Mouse (Mus musculus) midbrain, embryonic 15.5 days (tissue): ENCODE results near the gene Gm20425. TPM values are rescaled to one million over a fixed set of nuclear protein-coding genes. Genes with fewer than 3 reads are reported as not detected.
A peak's percentile ranks its signal among the peaks of the same experiment; 100 is the strongest.

Experiments
- ATAC-seq: fragments of 200-750 bp; cut with Nextera tagmentation; replicated peaks from 2 replicates; pipeline ENCODE4 v1.8.0; 2017; ENCODE audit warnings: moderate TSS enrichment
- H3K27ac ChIP-seq: fragments of 300-500 bp; sonication (generic); 2 replicates; pipeline ENCODE4 v1.5.1; 2015; ENCODE audit warnings: mild to moderate bottlenecking, inconsistent platforms
- H3K27me3 ChIP-seq: fragments of 300-500 bp; sonication (generic); replicated peaks from 2 replicates; pipeline ENCODE4 v1.6.1; 2015; ENCODE audit warnings: inconsistent platforms
- H3K36me3 ChIP-seq: fragments of 300-500 bp; sonication (generic); replicated peaks from 2 replicates; pipeline ENCODE4 v1.6.1; 2015; ENCODE audit warnings: inconsistent platforms
- H3K4me1 ChIP-seq: fragments of 300-500 bp; sonication (generic); 2 replicates; pipeline ENCODE4 v1.6.1; 2015; ENCODE audit warnings: inconsistent platforms
- H3K4me2 ChIP-seq: fragments of 300-500 bp; sonication (generic); 2 replicates; pipeline ENCODE4 v1.6.1; 2015; ENCODE audit warnings: inconsistent platforms, mild to moderate bottlenecking, moderate library complexity
- H3K4me3 ChIP-seq: fragments of 300-500 bp; sonication (generic); 2 replicates; pipeline ENCODE4 v1.5.1; 2015; ENCODE audit warnings: mild to moderate bottlenecking, inconsistent platforms
- H3K9ac ChIP-seq: fragments of 300-500 bp; sonication (generic); 2 replicates; pipeline ENCODE4 v1.6.1; 2015; ENCODE audit warnings: mild to moderate bottlenecking, inconsistent platforms
- H3K9me3 ChIP-seq: fragments of 300-500 bp; sonication (generic); 2 replicates; pipeline ENCODE4 v1.6.1; 2016; ENCODE audit warnings: inconsistent platforms
- whole genome bisulfite sequencing: fragments of 180-500 bp; shearing (Covaris S2); methylation state at CpG from one replicate; pipeline ENCODE4 v1.1.7; 2015; ENCODE audit warnings: mixed read lengths; 5-methylcytosine and 5-hydroxymethylcytosine counted together
- polyA plus RNA-seq: library from polyadenylated mRNA; unstranded; fragments of >200 nt; fragmentation: Nextera tagmentation; extraction: Ambion mirVana; gene quantifications from 2 replicates; pipeline ENCODE4 v1.2.1, GENCODE M21; 2015

The Gm20425 gene
- polyA plus RNA-seq, 1 experiment from 2014 or later = not detected

DNA sequence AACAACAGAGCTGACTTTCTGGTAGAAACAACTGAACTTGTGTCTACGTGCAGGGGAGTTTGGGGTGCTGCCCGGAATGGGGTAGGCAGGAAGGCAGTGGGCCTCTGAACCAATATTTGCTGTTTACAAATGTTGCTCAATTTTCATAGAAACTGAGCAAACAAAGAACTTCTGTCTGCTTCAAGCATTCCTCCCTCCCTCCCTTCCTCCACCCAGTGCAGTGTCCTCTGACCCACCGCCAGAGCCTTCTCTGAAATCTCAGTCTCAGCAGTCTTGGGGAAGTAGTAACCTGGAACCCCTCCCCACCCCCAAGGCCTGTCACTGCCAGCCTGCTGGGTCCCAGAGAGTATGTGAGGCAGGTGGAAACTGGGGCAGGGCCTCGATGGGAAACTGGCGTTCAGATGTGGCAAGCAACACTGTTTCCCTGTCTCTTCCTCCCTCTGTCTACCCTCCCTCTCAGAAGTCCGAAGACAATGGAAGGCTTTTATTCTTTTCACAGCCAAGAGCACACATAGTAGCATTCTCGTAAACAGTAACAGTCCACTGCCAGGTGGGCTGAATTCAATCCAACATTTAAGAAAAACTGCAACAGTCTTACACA is 4.6 kb upstream of the Gm20425 start:
- Histone ChIP-seq H3K4me3 (no peak overlapping the region), H3K36me3 (no peaks in the 10 kb centered on the region), H3K4me2 (no peak overlapping the region), H3K4me1 (peaks cover 8% of the 10 kb centered on the region; the same call in 1 of the 2 replicates), H3K27ac (no peak overlapping the region), H3K27me3 (no peaks in the 10 kb centered on the region), H3K9me3 (no peaks in the 10 kb centered on the region), H3K9ac (no peak overlapping the region)
- WGBS = 56% methylated on average over 7 of the region's 7 CpGs
- ATAC-seq = no peak

DNA sequence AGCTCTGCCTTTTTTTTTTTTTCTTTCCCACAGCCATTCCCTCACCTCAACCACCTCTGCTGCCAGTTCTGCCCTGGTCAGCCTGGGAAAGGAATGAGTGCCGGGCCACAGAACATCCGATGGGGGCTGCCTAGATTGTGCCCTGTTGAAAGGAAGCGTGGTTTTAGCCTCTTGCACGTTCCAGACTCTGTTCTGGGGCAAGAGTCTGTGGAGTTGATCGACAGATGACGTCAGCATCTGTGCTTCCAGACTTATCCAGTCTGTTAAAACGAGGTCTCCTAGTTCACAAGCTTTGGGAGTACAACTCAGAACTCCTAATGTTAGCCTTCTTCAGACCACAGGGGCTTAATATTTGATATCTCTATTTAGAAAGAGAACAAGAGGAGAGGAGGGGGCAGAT is 4.0 kb upstream of the Gm20425 start:
- H3K9me3 ChIP-seq = no peaks in the 10 kb centered on the region
- no peak for ATAC-seq
- 79% methylated on average over 7 of the region's 7 CpGs for whole genome bisulfite sequencing
- H3K9ac ChIP-seq = no peak overlapping the region
- no peak overlapping the region for H3K4me3 ChIP-seq
- H3K4me2 ChIP-seq = no peak overlapping the region
- peaks cover 8% of the 10 kb centered on the region; the same call in 1 of the 2 replicates for H3K4me1 ChIP-seq
- H3K27ac ChIP-seq = no peak overlapping the region
- H3K36me3 ChIP-seq = no peaks in the 10 kb centered on the region
- H3K27me3 ChIP-seq = no peaks in the 10 kb centered on the region

DNA sequence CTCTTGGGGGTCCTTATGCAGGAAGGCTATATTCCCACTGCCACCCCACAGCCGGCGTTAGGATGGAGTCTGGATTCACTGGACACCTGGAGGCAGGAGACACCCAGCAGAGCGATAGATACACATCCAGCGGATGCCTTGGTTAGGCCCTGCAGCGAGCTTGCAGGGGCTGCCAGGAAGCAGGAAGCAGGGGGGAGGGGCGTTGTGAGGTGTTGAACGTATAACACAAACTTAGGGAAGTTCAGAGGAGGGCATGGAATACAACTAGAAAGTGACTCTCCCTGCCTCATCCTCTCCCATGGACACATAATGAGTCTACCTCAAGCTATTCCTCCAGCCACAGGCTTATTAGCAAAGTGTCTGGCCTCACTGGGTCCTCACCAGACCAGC is 2.9 kb upstream of the Gm20425 start:
- Histone ChIP-seq H3K36me3 (no peaks in the 10 kb centered on the region), H3K9ac (no peak overlapping the region), H3K4me1 (peaks cover 8% of the 10 kb centered on the region; the same call in 1 of the 2 replicates), H3K4me2 (no peak overlapping the region), H3K4me3 (no peak overlapping the region), H3K27ac (no peak overlapping the region), H3K9me3 (no peaks in the 10 kb centered on the region), H3K27me3 (no peaks in the 10 kb centered on the region)
- WGBS = 75% methylated on average over 7 of the region's 7 CpGs
- ATAC-seq = no peak

DNA sequence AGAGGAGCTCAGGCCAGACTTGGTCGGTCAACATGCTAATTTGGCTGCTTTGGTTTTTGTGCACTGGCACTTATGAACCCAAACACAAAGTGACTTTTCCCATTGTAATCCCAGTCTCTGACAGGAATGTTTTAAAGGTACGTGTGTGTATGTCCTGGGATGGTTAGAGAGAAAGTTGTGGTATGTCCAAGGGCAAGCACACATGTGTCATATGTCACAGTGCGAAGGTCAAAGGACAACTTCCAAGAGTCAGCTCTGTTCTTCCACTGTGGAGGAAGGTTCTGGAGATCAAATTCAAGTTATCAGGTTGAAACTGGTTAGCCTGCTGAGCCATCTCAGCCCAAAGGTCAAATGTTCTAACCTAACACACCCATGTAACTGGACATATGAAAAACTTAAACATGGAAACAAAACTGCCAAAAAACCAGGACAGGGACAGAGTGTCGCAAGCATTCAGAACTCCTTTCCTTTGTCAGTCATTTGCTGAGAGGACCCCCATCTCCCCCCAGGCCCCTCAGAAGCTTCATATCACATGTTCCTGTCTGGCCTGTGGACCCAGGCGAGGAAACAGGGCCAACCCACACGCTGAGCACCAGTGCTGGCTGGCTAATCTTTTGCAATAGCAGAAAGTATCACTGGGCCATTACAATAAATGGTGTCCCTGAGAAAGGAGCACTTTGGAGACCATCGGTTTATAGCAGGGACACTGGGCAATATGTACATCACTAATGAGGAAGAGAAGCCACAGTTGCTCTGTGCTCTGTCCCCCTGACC is 2.3 kb upstream of the Gm20425 start:
- 87% methylated on average over 7 of the region's 7 CpGs for WGBS
- H3K27me3 ChIP-seq = no peaks in the 10 kb centered on the region
- H3K9me3 ChIP-seq = no peaks in the 10 kb centered on the region
- no peak for ATAC-seq
- no peak overlapping the region for H3K9ac ChIP-seq
- H3K36me3 ChIP-seq = no peaks in the 10 kb centered on the region
- peaks cover 8% of the 10 kb centered on the region; the same call in 1 of the 2 replicates for H3K4me1 ChIP-seq
- no peak overlapping the region for H3K4me2 ChIP-seq
- no peak overlapping the region for H3K27ac ChIP-seq
- H3K4me3 ChIP-seq = no peak overlapping the region

DNA sequence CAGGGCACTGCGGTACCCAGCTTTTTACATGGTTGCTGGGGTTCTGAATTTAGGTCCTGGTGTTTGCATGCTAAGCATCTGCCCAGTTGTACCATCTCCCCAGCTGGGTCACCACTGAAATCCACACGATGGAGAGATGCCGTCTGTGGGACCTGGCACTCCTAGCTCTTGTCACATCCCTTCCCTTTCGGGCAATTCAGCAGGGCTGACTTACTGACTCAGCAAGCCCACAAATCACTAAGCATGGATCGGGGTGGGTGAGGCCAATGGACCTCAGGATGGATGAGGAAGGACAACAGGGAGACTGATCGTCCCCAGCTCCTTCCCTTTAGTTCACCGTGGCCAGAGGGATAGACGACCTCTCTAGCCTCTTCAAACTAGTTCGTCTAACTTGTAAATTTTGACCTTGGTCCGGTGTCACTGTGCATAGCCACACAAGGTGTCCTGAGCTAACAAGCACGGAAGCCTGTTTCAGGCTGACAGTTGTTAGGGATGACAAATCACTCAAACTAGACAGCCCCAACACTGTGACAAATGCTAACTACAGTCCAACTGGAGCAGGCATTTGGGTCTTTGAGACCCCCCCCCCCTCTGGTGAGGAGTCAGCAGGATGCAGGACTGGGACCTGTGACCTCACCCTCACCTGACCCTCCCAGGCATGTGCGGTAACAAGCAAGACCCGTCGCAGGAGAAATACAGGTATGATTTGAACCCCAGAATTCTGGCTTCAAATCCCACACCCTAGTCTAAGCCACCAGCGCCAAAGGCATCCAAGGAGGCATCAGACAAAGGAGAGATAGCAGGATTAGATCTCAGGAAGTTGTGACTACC is 855 bp downstream of the Gm20425 start:
- Histone ChIP-seq H3K27ac (no peak overlapping the region), H3K27me3 (no peaks in the 10 kb centered on the region), H3K9me3 (no peaks in the 10 kb centered on the region), H3K4me3 (no peak overlapping the region), H3K9ac (no peak overlapping the region), H3K36me3 (no peaks in the 10 kb centered on the region), H3K4me2 (peak overlapping the region; percentile 38; the same call in 1 of the 2 replicates), H3K4me1 (peaks cover 8% of the 10 kb centered on the region; the same call in 1 of the 2 replicates)
- ATAC-seq = no peak
- 91% methylated on average over 15 of the region's 15 CpGs for WGBS

DNA sequence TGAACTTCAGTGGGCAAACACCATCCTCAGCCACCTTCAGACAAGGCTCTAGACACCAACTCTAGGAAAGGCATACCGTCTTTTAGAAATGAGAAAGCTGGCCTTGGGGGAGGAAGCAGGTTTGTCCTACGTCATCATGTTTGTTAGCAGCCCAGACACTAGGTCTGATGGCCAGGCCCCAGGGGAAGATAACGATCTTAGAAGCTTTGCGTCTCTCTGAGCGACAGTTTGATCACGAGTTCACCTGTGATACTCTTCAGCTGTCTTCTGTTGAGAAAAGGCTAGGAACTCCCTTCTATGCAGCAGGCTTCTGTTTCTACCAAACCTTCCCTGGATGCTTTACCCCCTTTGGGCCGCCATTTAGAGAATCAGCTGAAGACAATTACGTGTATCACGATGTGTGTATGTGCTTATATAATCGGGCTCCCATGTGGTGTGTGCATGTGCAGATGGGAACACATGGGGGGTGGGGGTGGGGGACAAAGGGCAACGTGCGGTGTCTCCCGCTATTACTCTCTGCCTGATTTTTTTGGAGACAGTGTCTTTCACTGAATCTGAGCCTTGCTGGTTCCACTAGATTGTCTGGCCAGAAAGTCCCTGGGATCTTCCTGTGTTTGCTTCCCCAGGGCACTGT is 1.6 kb downstream of the Gm20425 start:
- Histone ChIP-seq H3K4me3 (no peak overlapping the region), H3K27ac (no peak overlapping the region), H3K9me3 (no peaks in the 10 kb centered on the region), H3K36me3 (no peaks in the 10 kb centered on the region), H3K27me3 (no peaks in the 10 kb centered on the region), H3K4me1 (peaks cover 8% of the 10 kb centered on the region; the same call in 1 of the 2 replicates), H3K4me2 (no peak overlapping the region), H3K9ac (no peak overlapping the region)
- no peak for ATAC-seq
- 84% methylated on average over 13 of the region's 13 CpGs for WGBS

DNA sequence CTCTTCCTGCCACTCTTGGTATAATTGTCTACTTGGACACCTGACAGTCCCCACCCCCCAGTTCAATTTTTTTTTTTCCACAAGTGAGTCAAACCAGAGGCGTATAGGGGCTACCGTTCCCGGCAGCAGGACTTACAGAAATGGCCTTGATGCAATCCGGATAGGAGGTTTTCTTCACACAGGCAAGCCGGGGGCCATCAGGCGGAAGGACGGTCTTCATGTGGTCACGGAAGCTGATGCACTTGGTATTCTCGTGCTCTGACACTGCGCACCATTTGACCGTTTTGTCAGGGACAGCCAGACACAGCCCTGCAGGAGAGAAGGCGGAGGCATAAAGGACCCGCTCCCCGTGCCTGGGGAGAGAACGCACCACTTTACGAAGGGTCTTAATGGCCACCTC is 2.3 kb downstream of the Gm20425 start:
- Histone ChIP-seq H3K36me3 (no peaks in the 10 kb centered on the region), H3K27ac (no peak overlapping the region), H3K4me1 (peaks cover 8% of the 10 kb centered on the region; the same call in 1 of the 2 replicates), H3K27me3 (no peaks in the 10 kb centered on the region), H3K4me3 (no peak overlapping the region), H3K4me2 (no peak overlapping the region), H3K9ac (no peak overlapping the region), H3K9me3 (no peaks in the 10 kb centered on the region)
- ATAC-seq = no peak
- WGBS = 91% methylated on average over 16 of the region's 16 CpGs

DNA sequence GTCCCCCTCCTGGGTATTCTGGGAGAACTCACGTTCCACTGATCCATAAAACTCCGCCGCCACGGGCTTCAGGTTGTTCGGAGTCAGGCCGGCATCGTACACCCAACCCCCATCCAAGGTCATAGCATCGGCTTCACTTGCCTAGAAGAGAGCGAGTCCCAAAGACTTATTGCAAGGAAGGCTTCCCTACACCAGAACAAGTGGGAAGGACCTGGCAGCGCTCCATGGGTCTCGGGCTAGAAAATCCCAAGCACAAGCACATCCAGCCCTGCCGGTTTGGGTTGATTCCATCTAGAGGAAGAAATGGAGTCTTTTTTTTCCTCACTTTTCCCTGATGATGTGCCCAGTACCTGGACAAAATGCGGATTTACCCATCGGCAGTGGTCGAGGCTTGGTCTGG is 3.3 kb downstream of the Gm20425 start:
- Histone ChIP-seq H3K27me3 (no peaks in the 10 kb centered on the region), H3K4me1 (peaks cover 8% of the 10 kb centered on the region; the same call in 1 of the 2 replicates), H3K9me3 (no peaks in the 10 kb centered on the region), H3K27ac (no peak overlapping the region), H3K4me3 (no peak overlapping the region), H3K36me3 (no peaks in the 10 kb centered on the region), H3K4me2 (no peak overlapping the region), H3K9ac (no peak overlapping the region)
- no peak for ATAC-seq
- 93% methylated on average over 15 of the region's 15 CpGs for WGBS

DNA sequence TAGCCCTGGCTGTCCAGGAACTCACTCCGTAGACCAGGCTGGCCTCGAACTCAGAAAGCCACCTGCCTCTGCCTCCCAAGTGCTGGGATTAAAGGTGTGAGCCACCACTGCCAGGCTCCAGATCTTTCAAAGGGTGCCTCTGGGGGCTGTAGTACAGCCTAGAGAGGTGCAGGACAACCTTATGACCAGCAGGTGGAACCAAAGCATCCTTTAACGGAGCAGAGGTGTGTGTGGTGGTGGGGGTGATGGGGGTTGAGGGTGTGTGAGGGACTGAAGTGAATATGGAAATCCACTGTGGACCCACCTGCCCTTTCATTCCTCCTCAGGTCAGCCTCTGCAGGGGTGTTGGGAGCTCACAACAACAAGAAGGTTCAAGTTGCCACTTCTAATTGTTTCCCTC is 4.6 kb downstream of the Gm20425 start:
- no peak overlapping the region for H3K27ac ChIP-seq
- ATAC-seq = no peak
- H3K36me3 ChIP-seq = no peaks in the 10 kb centered on the region
- no peak overlapping the region for H3K4me2 ChIP-seq
- 71% methylated on average over 3 of the region's 3 CpGs for WGBS
- H3K4me1 ChIP-seq = peaks cover 5% of the 10 kb centered on the region; the same call in 1 of the 2 replicates
- no peaks in the 10 kb centered on the region for H3K9me3 ChIP-seq
- H3K4me3 ChIP-seq = no peak overlapping the region
- no peak overlapping the region for H3K9ac ChIP-seq
- no peaks in the 10 kb centered on the region for H3K27me3 ChIP-seq

DNA sequence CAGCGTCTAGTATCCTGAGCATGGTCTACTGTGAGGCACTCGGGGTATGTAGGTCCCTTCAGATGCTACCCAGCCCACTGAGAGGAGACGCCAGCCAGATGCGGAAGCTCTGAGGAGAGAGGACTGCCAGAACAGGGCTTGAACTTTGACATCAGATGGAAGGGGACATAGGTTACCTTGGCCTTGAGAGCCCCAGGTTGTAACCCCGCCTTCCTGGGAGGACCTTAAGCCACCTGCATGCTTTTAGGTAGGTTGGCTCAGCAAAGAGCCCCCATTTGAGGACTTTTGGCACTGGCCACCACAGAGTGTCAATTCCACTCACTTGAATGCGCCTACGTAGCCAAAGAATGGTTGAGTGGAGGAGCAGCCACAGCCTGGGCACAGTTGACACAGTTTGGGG is 5.4 kb downstream of the Gm20425 start:
- Histone ChIP-seq H3K4me1 (no peaks in the 10 kb centered on the region), H3K4me2 (no peak overlapping the region), H3K36me3 (no peaks in the 10 kb centered on the region), H3K9me3 (no peaks in the 10 kb centered on the region), H3K27me3 (no peaks in the 10 kb centered on the region), H3K27ac (no peak overlapping the region), H3K9ac (no peak overlapping the region), H3K4me3 (no peak overlapping the region)
- ATAC-seq = no peak
- WGBS = 92% methylated on average over 7 of the region's 7 CpGs

DNA sequence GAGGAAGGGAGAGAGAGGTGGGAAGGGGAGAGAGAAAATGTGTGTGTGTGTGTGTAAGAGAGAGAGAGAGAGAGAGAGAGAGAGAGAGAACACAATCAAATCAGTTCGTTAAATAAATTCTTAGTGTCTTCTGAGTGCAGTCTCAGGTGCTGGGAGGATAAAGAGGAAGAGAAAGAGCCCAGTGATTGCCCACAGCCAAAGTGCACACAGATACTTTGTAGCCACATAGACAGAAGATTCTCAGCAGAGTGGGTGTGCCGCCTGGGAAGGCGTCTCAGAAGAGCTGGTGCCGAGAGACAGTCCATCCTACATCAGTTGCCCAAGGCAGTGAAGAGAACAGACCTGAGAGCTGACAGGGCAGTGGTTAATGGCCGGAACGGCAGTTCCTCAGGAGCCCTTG is 15.8 kb downstream of the Gm20425 start:
- no peak overlapping the region for H3K4me2 ChIP-seq
- WGBS = 88% methylated on average over 6 of the region's 6 CpGs
- H3K9ac ChIP-seq = no peak overlapping the region
- no peak overlapping the region for H3K27ac ChIP-seq
- ATAC-seq = no peak
- H3K27me3 ChIP-seq = no peaks in the 10 kb centered on the region
- no peaks in the 10 kb centered on the region for H3K36me3 ChIP-seq
- no peaks in the 10 kb centered on the region for H3K9me3 ChIP-seq
- no peaks in the 10 kb centered on the region for H3K4me1 ChIP-seq
- no peak overlapping the region for H3K4me3 ChIP-seq

DNA sequence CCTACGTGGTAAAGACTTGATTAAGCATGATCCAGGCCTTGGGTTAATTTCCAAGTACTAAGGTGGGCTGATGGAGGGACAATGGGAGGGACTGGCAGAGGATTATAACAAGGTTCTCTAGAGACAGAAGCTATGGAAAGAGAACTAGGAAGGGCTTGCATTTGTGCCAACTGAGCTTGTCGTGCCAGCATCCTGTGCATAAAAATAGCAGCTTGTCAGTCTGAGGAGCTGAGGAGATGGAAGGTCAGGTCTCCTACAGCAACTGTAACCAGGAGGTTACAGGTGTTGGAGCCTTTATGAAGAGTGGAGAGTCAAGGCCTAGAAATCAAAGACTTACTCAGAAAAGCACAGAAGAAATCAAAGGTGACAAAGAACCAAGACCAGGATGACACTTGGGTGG is 16.5 kb downstream of the Gm20425 start:
- H3K36me3 ChIP-seq = no peaks in the 10 kb centered on the region
- no peaks in the 10 kb centered on the region for H3K4me1 ChIP-seq
- no peak overlapping the region for H3K4me3 ChIP-seq
- no peak overlapping the region for H3K9ac ChIP-seq
- H3K27ac ChIP-seq = no peak overlapping the region
- WGBS = 63% methylated on average over 2 of the region's 2 CpGs
- no peak for ATAC-seq
- no peak overlapping the region for H3K4me2 ChIP-seq
- no peaks in the 10 kb centered on the region for H3K9me3 ChIP-seq
- no peaks in the 10 kb centered on the region for H3K27me3 ChIP-seq
